Mouse (Mus musculus) sigmoid colon, adult 10 weeks (tissue): Measurements from ENCODE around the gene Olfr203. TPM values are rescaled to one million over a fixed set of nuclear protein-coding genes. Genes with fewer than 3 reads are reported as not detected.

ENCODE experiments used
- polyA plus RNA-seq: library from polyadenylated mRNA; stranded (reverse); fragments of 350-450 nt; fragmentation: Illumina TruSeq; extraction: RNeasy Lipid Tissue Mini Kit (QIAGEN cat#74804); gene quantifications from one replicate; pipeline ENCODE4 v1.2.3, GENCODE M21; 2014; ENCODE audit warnings: low read depth, low replicate concordance

Gene Olfr203
- not detected for polyA plus RNA-seq

DNA sequence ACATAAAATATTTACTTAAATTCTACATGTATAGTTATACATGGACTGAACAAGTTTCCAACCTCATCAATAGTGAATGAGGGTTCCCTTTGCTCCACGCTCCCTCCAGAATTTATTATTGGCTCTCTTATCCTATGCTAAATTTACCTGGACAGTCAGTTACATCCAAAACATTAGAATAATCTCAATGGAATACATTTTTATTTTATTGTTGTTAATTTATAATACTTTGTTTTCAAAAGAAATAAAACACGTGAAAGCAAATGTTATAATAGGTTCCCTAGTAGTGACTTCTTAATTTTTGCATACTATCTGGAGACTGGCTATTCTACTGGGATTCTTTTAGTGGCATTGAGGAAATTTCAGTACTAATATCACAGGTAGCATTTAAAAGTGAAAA lies at the start of gene Olfr203:
Gene Olfr203, plus strand, starts transcription at position 301 of the 400 bp plus-strand sequence.

GRCm38 (mm10) chr16:59272532-59272931 lies 26.1 kb upstream of the Olfr203 start, which contains the start of gene Olfr201:
Gene Olfr201, minus strand, starts transcription at chr16:59272632.

GRCm38 (mm10) chr16:59286693-59287092 lies 12.0 kb upstream of the Olfr203 start, which contains the start of gene Olfr202:
Gene Olfr202, minus strand, starts transcription at chr16:59286793.

DNA sequence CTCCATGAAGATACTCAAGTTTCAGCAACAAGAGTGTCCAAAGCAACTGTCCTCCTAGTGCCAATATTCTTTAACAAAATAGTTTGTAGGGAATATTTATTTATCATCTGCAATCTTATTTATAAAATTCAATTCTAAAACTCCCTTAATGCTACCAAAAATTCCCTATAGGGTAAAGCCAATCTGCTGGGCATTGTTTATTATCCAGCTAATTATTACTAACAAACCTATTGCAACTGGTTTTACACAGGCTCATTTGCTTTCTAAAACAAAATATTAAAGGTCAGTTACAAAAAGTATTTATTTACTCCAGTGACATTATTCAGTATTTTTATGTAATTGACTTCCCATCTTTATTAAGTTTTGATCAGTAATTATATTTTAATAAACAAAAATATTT lies 19.5 kb downstream of the Olfr203 start, which contains the start of gene Olfr204:
Gene Olfr204, minus strand, starts transcription at position 101 of the 400 bp plus-strand sequence.

GRCm38 (mm10) chr16:59331038-59331437 lies 32.4 kb downstream of the Olfr203 start, which contains the start of gene Olfr205:
Gene Olfr205, minus strand, starts transcription at chr16:59331138.

GRCm38 (mm10) chr16:59349146-59349545 lies 50.5 kb downstream of the Olfr203 start, which contains the start of gene Olfr206:
Gene Olfr206, minus strand, starts transcription at chr16:59349246.

Other genes with a start within 250 kb of the Olfr203 start
- gene Olfr190, start 220.9 kb upstream of the Olfr203 start, polyA plus RNA-seq: not detected
- gene Olfr191, start 209.1 kb upstream of the Olfr203 start, polyA plus RNA-seq: not detected
- gene Olfr193, start 187.0 kb upstream of the Olfr203 start, polyA plus RNA-seq: not detected
- not detected for gene Olfr194, start 177.8 kb upstream of the Olfr203 start, polyA plus RNA-seq
- not detected for gene Olfr195, start 151.8 kb upstream of the Olfr203 start, polyA plus RNA-seq
- not detected for gene Olfr196, start 128.4 kb upstream of the Olfr203 start, polyA plus RNA-seq
- gene Olfr198, start 95.3 kb upstream of the Olfr203 start, polyA plus RNA-seq: not detected
- gene Olfr199, start 79.1 kb upstream of the Olfr203 start, polyA plus RNA-seq: not detected
- gene Olfr201, start 26.2 kb upstream of the Olfr203 start, polyA plus RNA-seq: not detected
- gene Olfr202, start 12.1 kb upstream of the Olfr203 start, polyA plus RNA-seq: not detected
- not detected for gene Olfr204, start 19.4 kb downstream of the Olfr203 start, polyA plus RNA-seq
- not detected for gene Olfr205, start 32.3 kb downstream of the Olfr203 start, polyA plus RNA-seq
- not detected for gene Olfr206, start 50.4 kb downstream of the Olfr203 start, polyA plus RNA-seq
- not detected for gene Olfr209, start 65.1 kb downstream of the Olfr203 start, polyA plus RNA-seq
- gene Gabrr3, start 108.5 kb downstream of the Olfr203 start, polyA plus RNA-seq: not detected
- gene Riox2, start 172.9 kb downstream of the Olfr203 start, polyA plus RNA-seq: 51.4 TPM